Mouse (Mus musculus) liver, embryonic 14.5 days (tissue): ENCODE data around the gene Myh9. TPM values are rescaled to one million over a fixed set of nuclear protein-coding genes. Genes with fewer than 3 reads are reported as not detected.

Experiments used
- ATAC-seq: fragments of 200-750 bp; cut with Nextera tagmentation; 2 replicates; pipeline ENCODE4 v1.8.0; 2017; ENCODE audit warnings: moderate number of reproducible peaks, mild to moderate bottlenecking, moderate library complexity; ENCODE audit not compliant: insufficient read depth
- DNase-seq, 3 experiments: peaks; one replicate each; pipeline ENCODE4 v3.0.0-alpha.2; 2012 to 2013; ENCODE audit warnings: low read depth in 3 of 3, low spot score in 3 of 3
- H3K27ac ChIP-seq: fragments of 300-500 bp; sonication (generic); 2 replicates; pipeline ENCODE4 v1.5.1; 2014; ENCODE audit warnings: moderate library complexity, mild to moderate bottlenecking, control low read depth, inconsistent platforms
- H3K27me3 ChIP-seq: fragments of 300-500 bp; sonication (generic); 2 replicates; pipeline ENCODE4 v1.6.1; 2014; ENCODE audit warnings: mild to moderate bottlenecking, low read length, moderate library complexity; ENCODE audit not compliant: control insufficient read depth, insufficient read depth
- H3K36me3 ChIP-seq: fragments of 300-500 bp; sonication (generic); replicated peaks from 2 replicates; pipeline ENCODE4 v1.6.1; 2014; ENCODE audit warnings: low read depth; ENCODE audit not compliant: control insufficient read depth, insufficient read depth
- H3K4me1 ChIP-seq, 2 experiments: fragments of 200-500 bp in 1 of 2; fragments of 300-500 bp in 1 of 2; sonication (generic) in 1 of 2; replicated peaks; 2 replicates each; pipeline ENCODE4 v1.6.1; 2012 to 2014; ENCODE audit warnings: antibody characterized with exemption in 1 of 2, inconsistent platforms in 1 of 2, low read length in 1 of 2; ENCODE audit not compliant: control insufficient read depth in 2 of 2, insufficient read depth in 2 of 2
- H3K4me2 ChIP-seq: fragments of 300-500 bp; sonication (generic); 2 replicates; pipeline ENCODE4 v1.6.1; 2014; ENCODE audit warnings: low read depth, mild to moderate bottlenecking, control low read depth, moderate library complexity
- H3K4me3 ChIP-seq, 2 experiments: fragments of 200-500 bp in 1 of 2; fragments of 300-500 bp in 1 of 2; sonication (generic) in 1 of 2; 2 replicates each; pipeline ENCODE4 v1.5.1; 2012 to 2014; ENCODE audit warnings: low read depth in 2 of 2, low read length in 2 of 2, mild to moderate bottlenecking in 2 of 2, control low read depth in 1 of 2, inconsistent platforms in 1 of 2, moderate library complexity in 1 of 2; ENCODE audit not compliant: insufficient read depth in 1 of 2
- H3K9ac ChIP-seq: fragments of 300-500 bp; sonication (generic); replicated peaks from 2 replicates; pipeline ENCODE4 v1.6.1; 2014; ENCODE audit warnings: mild to moderate bottlenecking, control low read depth, moderate library complexity
- H3K9me3 ChIP-seq: fragments of 300-500 bp; sonication (generic); 2 replicates; pipeline ENCODE4 v1.6.1; 2016; ENCODE audit warnings: low read length, mixed read lengths; ENCODE audit not compliant: control insufficient read depth
- CTCF ChIP-seq: IDR thresholded peaks from 2 replicates; pipeline ENCODE4 v1.5.1; 2016; ENCODE audit warnings: antibody characterized with exemption, low read depth, control low read depth
- EP300 ChIP-seq: IDR thresholded peaks from 2 replicates; pipeline ENCODE4 v1.6.1; 2016; ENCODE audit warnings: antibody characterized with exemption, low read depth
- WGBS: fragments of 180-500 bp; shearing (Covaris S2); extraction: QIAGEN DNeasy Blood & Tissue Kit; methylation state at CpG from one replicate; pipeline ENCODE4 v1.1.7; 2014; ENCODE audit not compliant: insufficient replicate concordance; 5-methylcytosine and 5-hydroxymethylcytosine counted together
- polyA plus RNA-seq, 2 experiments: library from polyadenylated mRNA; depleted of rRNA in 1 of 2; stranded (reverse) in 1 of 2; unstranded in 1 of 2; fragments of >200 nt; fragmentation: Nextera tagmentation in 1 of 2; extraction: Ambion mirVana in 1 of 2; gene quantifications; 2 replicates each; pipeline versions ENCODE4 v1.2.1 to v1.2.3; 2012 to 2014

Myh9 gene
- polyA plus RNA-seq, 2 experiments, result 21.3 to 21.9 TPM

- Histone ChIP-seq H3K4me1 (peaks cover 28 to 69% of the 10 kb centered on the region in 2 experiments), H3K36me3 (no peaks in the 10 kb centered on the region; the same call in 1 of the 2 replicates), H3K4me3 (no peak overlapping the region), H3K4me2 (peak overlapping the region; percentile 14), H3K27me3 (no peaks in the 10 kb centered on the region), H3K9ac (no peak overlapping the region), H3K27ac (no peak overlapping the region), H3K9me3 (no peaks in the 10 kb centered on the region)
- TF ChIP-seq EP300, result no peak
- TF ChIP-seq CTCF, result no peak
- DNase-seq (no peak), ATAC-seq (0 out of 2 replicates have a peak, but pooled peaks have one; percentile 19)
- 23% methylated on average over 6 of the region's 6 CpGs for WGBS
Observed at GRCm38 (mm10) chr15:77823196-77823595, 18.8 kb downstream of the Myh9 start.

DNA sequence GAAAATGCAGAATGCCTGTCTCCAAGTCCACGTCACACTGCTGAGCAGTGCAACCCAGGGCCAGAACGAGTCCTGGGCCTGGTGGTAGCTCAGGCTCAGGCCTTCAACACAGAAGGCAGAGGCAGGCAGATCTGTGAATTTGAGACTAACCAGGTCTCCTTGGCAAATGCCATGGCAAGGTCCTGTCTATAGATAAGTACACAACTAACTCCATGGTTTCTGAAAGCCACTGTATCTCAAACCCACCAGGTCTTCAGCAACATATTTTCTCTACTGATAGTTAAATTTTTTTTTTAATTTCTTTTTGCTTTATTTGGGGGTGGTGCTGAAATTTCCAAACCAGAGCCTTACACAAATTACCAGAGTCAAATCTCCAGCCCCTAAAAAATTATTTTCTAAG lies 19.3 kb downstream of the Myh9 start:
- Histone ChIP-seq H3K9ac (no peak overlapping the region), H3K4me1 (peaks cover 25 to 70% of the 10 kb centered on the region in 2 experiments), H3K27ac (no peak overlapping the region), H3K4me3 (no peak overlapping the region), H3K36me3 (no peaks in the 10 kb centered on the region; the same call in 1 of the 2 replicates), H3K27me3 (no peaks in the 10 kb centered on the region), H3K9me3 (no peaks in the 10 kb centered on the region), H3K4me2 (peak overlapping the region; percentile 14)
- DNase-seq (no peak), ATAC-seq (no peak)
- TF ChIP-seq CTCF, result no peak
- TF ChIP-seq EP300, result no peak; the same call in 1 of the 2 replicates
- WGBS, result 40% methylated on average over 2 of the region's 2 CpGs

DNA sequence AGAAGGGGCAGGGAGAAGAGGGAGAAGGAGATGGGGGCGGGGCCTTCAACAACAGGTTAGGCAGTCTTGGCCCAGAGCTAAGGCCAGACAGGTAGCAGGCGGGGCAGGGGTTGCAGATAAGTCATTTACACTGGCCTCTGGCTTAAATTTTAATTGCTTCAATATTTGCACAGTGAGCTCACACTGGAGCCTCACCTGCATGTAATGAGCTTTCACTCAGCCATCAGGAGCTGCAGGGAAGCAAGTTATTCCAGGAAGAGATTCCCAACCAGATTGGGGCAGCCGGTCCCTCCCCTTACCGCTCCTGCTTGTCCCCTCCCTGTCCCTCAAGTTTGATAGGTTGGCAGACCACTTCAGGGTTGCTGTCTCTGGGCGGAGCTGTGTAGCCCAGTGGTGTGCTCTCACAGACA lies 19.9 kb downstream of the Myh9 start:
- WGBS, result 41% methylated on average over 5 of the region's 5 CpGs
- DNase-seq (no peak), ATAC-seq (peak; percentile 42; the same call in 1 of the 2 replicates)
- Histone ChIP-seq H3K9me3 (no peaks in the 10 kb centered on the region), H3K27me3 (no peaks in the 10 kb centered on the region), H3K27ac (peak overlapping the region; percentile 2; the same call in 1 of the 2 replicates), H3K36me3 (no peaks in the 10 kb centered on the region; the same call in 1 of the 2 replicates), H3K9ac (no peak overlapping the region), H3K4me3 (no peak overlapping the region), H3K4me1 (peaks cover 25 to 75% of the 10 kb centered on the region in 2 experiments), H3K4me2 (peak overlapping the region; percentile 14; the same call in 1 of the 2 replicates)
- TF ChIP-seq CTCF (no peak), EP300 (no peak)

GRCm38 (mm10) chr15:77821424-77821823 lies 20.6 kb downstream of the Myh9 start:
- Histone ChIP-seq H3K27ac (no peak overlapping the region), H3K4me3 (no peak overlapping the region), H3K27me3 (no peaks in the 10 kb centered on the region), H3K4me2 (no peak overlapping the region), H3K9me3 (no peaks in the 10 kb centered on the region), H3K4me1 (peaks cover 25 to 80% of the 10 kb centered on the region in 2 experiments), H3K9ac (no peak overlapping the region), H3K36me3 (no peaks in the 10 kb centered on the region; the same call in 1 of the 2 replicates)
- TF ChIP-seq EP300 (no peak), CTCF (no peak)
- ATAC-seq, result no peak
- WGBS, result 38% methylated on average over 7 of the region's 7 CpGs
- no peak for DNase-seq

DNA sequence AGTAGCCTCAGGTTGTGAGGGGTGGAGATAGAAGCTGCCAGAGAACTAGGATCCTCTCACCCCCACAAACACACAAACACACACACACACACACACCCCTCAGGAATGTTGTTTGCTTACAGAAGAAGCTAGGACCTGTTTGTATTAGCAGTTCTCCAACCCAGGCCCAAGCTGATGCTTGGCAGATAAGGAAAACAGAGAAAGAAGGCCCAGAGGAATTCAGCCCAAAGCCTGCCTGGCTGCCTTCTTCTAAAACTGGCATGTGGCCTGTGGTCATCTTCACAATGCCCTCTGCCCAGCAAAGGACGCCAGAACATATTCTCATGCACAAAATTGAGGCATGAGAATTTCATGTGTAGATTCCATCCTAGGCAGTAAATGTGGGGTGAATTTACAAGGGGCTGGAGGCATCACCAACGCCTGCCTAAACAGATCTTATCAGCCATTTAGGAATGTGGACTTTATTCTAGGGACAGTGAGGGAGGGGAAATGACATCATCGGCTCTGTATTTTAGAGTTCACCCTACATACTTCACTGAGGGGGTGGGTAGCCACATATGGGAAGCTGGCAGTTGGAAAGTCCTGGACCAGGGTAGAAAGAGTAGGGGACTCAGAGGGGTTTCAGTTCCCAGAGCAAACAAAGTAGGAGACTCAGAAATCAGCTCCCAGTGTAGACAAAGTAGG lies 21.4 kb downstream of the Myh9 start:
- TF ChIP-seq EP300 (no peak), CTCF (no peak)

More for the DNA sequence above, 21.4 kb downstream of the Myh9 start:
- H3K4me1 ChIP-seq, result peaks cover 25 to 83% of the 10 kb centered on the region in 2 experiments
- H3K9ac ChIP-seq, result no peak overlapping the region
- peak; percentile 21; the same call in 1 of the 2 replicates for ATAC-seq
- no peak overlapping the region for H3K4me3 ChIP-seq
- peak overlapping the region; percentile 23; the same call in 1 of the 2 replicates for H3K27ac ChIP-seq
- H3K9me3 ChIP-seq, result no peaks in the 10 kb centered on the region
- 24% methylated on average over 3 of the region's 3 CpGs for WGBS
- H3K27me3 ChIP-seq, result no peaks in the 10 kb centered on the region
- no peak for DNase-seq
- H3K36me3 ChIP-seq, result no peaks in the 10 kb centered on the region; the same call in 1 of the 2 replicates
- H3K4me2 ChIP-seq, result no peak overlapping the region; the same call in 1 of the 2 replicates
